In genomic region chr17:85723166-85723565, GRCm38 (mm10) we compare ENCODE assay signal across 25 mouse cellular contexts. TPM values are rescaled to one million over a fixed set of nuclear protein-coding genes. Genes with fewer than 3 reads are reported as not detected.
DNase-seq lines count a peak whose midpoint lies in the region; ATAC-seq and TF ChIP-seq lines count a peak whose summit lies in the region.
"Had no signal": no experiment of that assay in that cellular context is flagged by ENCODE, and none has a peak within 500 bp of the region (broad histone marks: within the 10 kb centered on the region; RNA-seq: fewer than 3 reads in every experiment).

No protein-coding gene starts in this region.

- H3K4me3 ChIP-seq in heart, postnatal 0 days (ENCODE audit: low read depth, low read length): no peak overlapping the region
- H3K4me3 ChIP-seq in heart, embryonic 12.5 days: no peak overlapping the region
- H3K4me3 ChIP-seq in heart, embryonic 10.5 days: no peak overlapping the region
- H3K4me3 ChIP-seq: embryonic facial prominence, embryonic 12.5 days; embryonic facial prominence, embryonic 15.5 days; heart, embryonic 13.5 days; hindbrain, embryonic 12.5 days; hindbrain, embryonic 15.5 days had no signal

- no peaks in the 10 kb centered on the region for H3K36me3 ChIP-seq in heart, postnatal 0 days (replicated peaks; ENCODE audit: control insufficient read depth, insufficient read depth, low read length)
- no peaks in the 10 kb centered on the region for H3K36me3 ChIP-seq in heart, embryonic 12.5 days
- H3K36me3 ChIP-seq in heart, embryonic 10.5 days: no peaks in the 10 kb centered on the region
- H3K36me3 ChIP-seq: embryonic facial prominence, embryonic 12.5 days; embryonic facial prominence, embryonic 15.5 days; heart, embryonic 13.5 days; hindbrain, embryonic 12.5 days; hindbrain, embryonic 15.5 days had no signal

- H3K27me3 ChIP-seq in heart, postnatal 0 days (ENCODE audit: control insufficient read depth, insufficient read depth, low read length): no peaks in the 10 kb centered on the region
- peaks cover 22% of the 10 kb centered on the region for H3K27me3 ChIP-seq in heart, embryonic 12.5 days (replicated peaks)
- peaks cover 57% of the 10 kb centered on the region for H3K27me3 ChIP-seq in heart, embryonic 10.5 days (ENCODE audit: insufficient read depth, poor library complexity, severe bottlenecking)
- H3K27me3 ChIP-seq: embryonic facial prominence, embryonic 12.5 days; embryonic facial prominence, embryonic 15.5 days; hindbrain, embryonic 15.5 days had no signal

- no peak for TF ChIP-seq CTCF in heart, postnatal 0 days (IDR thresholded peaks at IDR 0.05; ENCODE audit: low read depth)

- peak; percentile 34; the same call in 1 of the 2 replicates for ATAC-seq in heart, postnatal 0 days (ENCODE audit: insufficient read depth, low read depth)
- no peak for ATAC-seq in heart, embryonic 12.5 days (ENCODE audit: insufficient number of reproducible peaks, low FRiP score)
- ATAC-seq: activated CD4-positive, CD25-positive, alpha-beta regulatory T cell, adult 4 months; forebrain, embryonic 14.5 days; forebrain, postnatal 0 days; intestine, postnatal 0 days had no signal

- no peak overlapping the region for H3K9ac ChIP-seq in heart, postnatal 0 days (replicated peaks; ENCODE audit: low read depth, low read length)
- no peak overlapping the region for H3K9ac ChIP-seq in heart, embryonic 12.5 days
- H3K9ac ChIP-seq: embryonic facial prominence, embryonic 12.5 days; embryonic facial prominence, embryonic 15.5 days; forebrain, postnatal 0 days; heart, embryonic 13.5 days; hindbrain, embryonic 12.5 days; hindbrain, embryonic 15.5 days had no signal

- DNase-seq in cerebellum, postnatal 10 days: peak; percentile 16 to 28
- no peak for DNase-seq in cerebellum, adult 9-11 months
- peak; percentile 27 for DNase-seq in gastrocnemius, postnatal 14 days
- DNase-seq in gastrocnemius, adult 8-10 months (ENCODE audit: low spot score in 2 of 2): no peak
- DNase-seq in heart, postnatal 0 days (ENCODE audit: low spot score): no peak
- DNase-seq in heart, postnatal 4 days: peak; percentile 49
- no peak for DNase-seq in heart, embryonic 10.5 days (ENCODE audit: low spot score)
- DNase-seq: adrenal gland, adult 8-10 months; adrenal gland, postnatal 25 days; cerebellum, adult 11-12 months; cerebellum, adult 8-10 months; cerebellum, postnatal 25 days; forebrain, postnatal 0 days; kidney, adult 2 months had no signal

- H3K27ac ChIP-seq in heart, postnatal 0 days (ENCODE audit: low read depth): no peak overlapping the region
- H3K27ac ChIP-seq in heart, embryonic 12.5 days (ENCODE audit: poor library complexity, severe bottlenecking): no peak overlapping the region
- no peak overlapping the region for H3K27ac ChIP-seq in heart, embryonic 10.5 days
- H3K27ac ChIP-seq: embryonic facial prominence, embryonic 12.5 days; embryonic facial prominence, embryonic 15.5 days; heart, embryonic 13.5 days; hindbrain, embryonic 12.5 days; hindbrain, embryonic 15.5 days had no signal

- no peak for TF ChIP-seq EP300 in heart, postnatal 0 days (IDR thresholded peaks at IDR 0.05; ENCODE audit: low read depth)

- H3K4me1 ChIP-seq in heart, postnatal 0 days (ENCODE audit: control insufficient read depth, insufficient read depth): 0 out of 2 replicates have a peak, but pooled peaks cover 5% of the 10 kb centered on the region
- no peaks in the 10 kb centered on the region for H3K4me1 ChIP-seq in heart, embryonic 12.5 days (replicated peaks)
- H3K4me1 ChIP-seq in heart, embryonic 10.5 days: no peaks in the 10 kb centered on the region
- H3K4me1 ChIP-seq: embryonic facial prominence, embryonic 15.5 days; hindbrain, embryonic 12.5 days; hindbrain, embryonic 15.5 days had no signal

- H3K9me3 ChIP-seq in heart, postnatal 0 days (replicated peaks; ENCODE audit: control insufficient read depth, low read length): no peaks in the 10 kb centered on the region
- no peaks in the 10 kb centered on the region; the same call in 1 of the 2 replicates for H3K9me3 ChIP-seq in heart, embryonic 12.5 days (replicated peaks)
- no peaks in the 10 kb centered on the region for H3K9me3 ChIP-seq in heart, embryonic 10.5 days
- H3K9me3 ChIP-seq: embryonic facial prominence, embryonic 12.5 days; embryonic facial prominence, embryonic 15.5 days; heart, embryonic 13.5 days; hindbrain, embryonic 12.5 days; hindbrain, embryonic 15.5 days had no signal

- intact Hi-C loops in gastrocnemius, postnatal 14 days (cut with DNase I; ENCODE audit: low total_unique reads): no loop called here

- WGBS in heart, postnatal 0 days: 33% methylated on average over 5 of the region's 5 CpGs
- 76% methylated on average over 5 of the region's 5 CpGs for WGBS in heart, embryonic 12.5 days
- WGBS in heart, embryonic 10.5 days: 80% methylated on average over 5 of the region's 5 CpGs

- no peak overlapping the region for H3K4me2 ChIP-seq in heart, postnatal 0 days (ENCODE audit: low read depth, low read length)
- H3K4me2 ChIP-seq in heart, embryonic 12.5 days: no peak overlapping the region
- H3K4me2 ChIP-seq: embryonic facial prominence, embryonic 12.5 days; embryonic facial prominence, embryonic 15.5 days; heart, embryonic 13.5 days; hindbrain, embryonic 12.5 days; hindbrain, embryonic 15.5 days had no signal

RNA-seq across cellular contexts. Expression of gene Six2, which starts 35.1 kb away (rescaled TPM):
- total RNA-seq in gastrocnemius, postnatal 14 days (2021): 10 to 100 TPM in 1 of 2 experiments, 1 to 10 TPM in 1; 6.2 to 12.2 TPM
- total RNA-seq in gastrocnemius, adult 8-10 months (2022): 10 to 100 TPM; 24.2 to 32.0 (median 27.8) TPM
- total RNA-seq in heart, postnatal 0 days (2014; rRNA removed; ENCODE audit: low replicate concordance): 0.08 TPM in 1 of 2 replicates, not detected in the other
- polyA plus RNA-seq in heart, postnatal 0 days (2015; fragmentation: Nextera tagmentation; extraction: Ambion mirVana): 0.10 TPM in 1 of 2 replicates, not detected in the other
- polyA plus RNA-seq in heart, embryonic 12.5 days (2016; fragmentation: Nextera tagmentation; extraction: Ambion mirVana): 0.18 and 0.26 TPM in 2 replicates
- total RNA-seq in heart, postnatal 4 days (2021): under 1 TPM; 0.45 to 0.83 TPM
- polyA plus RNA-seq in heart, embryonic 10.5 days (2016; fragmentation: Nextera tagmentation; extraction: Ambion mirVana): 0.32 and 1.7 TPM in 2 replicates
- total RNA-seq: adrenal gland, postnatal 25 days; common myeloid progenitor, adult 5-6 weeks; hematopoietic stem cell, adult 5-6 weeks had no signal
- polyA plus RNA-seq: activated CD4-positive, CD25-positive, alpha-beta regulatory T cell, adult 4 months had no signal

Comparison
In these comparisons a context has a peak if more than half of its experiments do, and no peak if none do; other contexts are left out.
1. DNase-seq: peak in cerebellum, postnatal 10 days (2 of 2), gastrocnemius, postnatal 14 days (single experiment) and heart, postnatal 4 days (single experiment); none in cerebellum, adult 9-11 months (single experiment), gastrocnemius, adult 8-10 months (0 of 2), heart, postnatal 0 days (single experiment) and heart, embryonic 10.5 days (single experiment).